Mouse (Mus musculus) liver, embryonic 11.5 days (tissue): ENCODE data around the gene Tmem88. TPM values are rescaled to one million over a fixed set of nuclear protein-coding genes. Genes with fewer than 3 reads are reported as not detected.

Experiments
- polyA plus RNA-seq: library from polyadenylated mRNA; unstranded; fragments of >200 nt; fragmentation: Nextera tagmentation; extraction: Ambion mirVana; gene quantifications from 2 replicates; pipeline ENCODE4 v1.2.1, GENCODE M21; 2014

Tmem88 gene
- polyA plus RNA-seq, 1 experiment from 2014 or later: 26.2 TPM

Other genes with a start within 250 kb of the Tmem88 start
- gene Alox12b, start 241.2 kb downstream of the Tmem88 start, polyA plus RNA-seq: not detected in 2 replicates
- gene Alox8, start 200.4 kb downstream of the Tmem88 start, polyA plus RNA-seq: 0.12 TPM in 1 of 2 replicates, not detected in the other
- 0.04 and 0.05 TPM in 2 replicates for gene Gucy2e, start 161.2 kb downstream of the Tmem88 start, polyA plus RNA-seq
- 14.9 and 17.1 TPM in 2 replicates for gene Cntrob, start 74.5 kb downstream of the Tmem88 start, polyA plus RNA-seq
- gene Trappc1, start 74.3 kb downstream of the Tmem88 start, polyA plus RNA-seq: 114 and 123 TPM in 2 replicates
- 0.42 and 0.52 TPM in 2 replicates for gene Kcnab3, start 72.0 kb downstream of the Tmem88 start, polyA plus RNA-seq
- 4.3 and 5.4 TPM in 2 replicates for gene Rnf227, start 57.8 kb downstream of the Tmem88 start, polyA plus RNA-seq
- 13.8 and 17.1 TPM in 2 replicates for gene Chd3, start 28.8 kb downstream of the Tmem88 start, polyA plus RNA-seq
- 151 and 178 TPM in 2 replicates for gene Naa38, start 2.7 kb downstream of the Tmem88 start, polyA plus RNA-seq
- gene Cyb5d1, start 2.6 kb downstream of the Tmem88 start, polyA plus RNA-seq: 19.7 and 19.9 TPM in 2 replicates
- 15.4 and 17.4 TPM in 2 replicates for gene Kdm6b, start 15.4 kb upstream of the Tmem88 start, polyA plus RNA-seq
- 0.14 and 0.52 TPM in 2 replicates for gene Dnah2, start 150.9 kb upstream of the Tmem88 start, polyA plus RNA-seq
- gene Efnb3, start 162.0 kb upstream of the Tmem88 start, polyA plus RNA-seq: 1.8 and 2.4 TPM in 2 replicates
- gene Wrap53, start 182.0 kb upstream of the Tmem88 start, polyA plus RNA-seq: 33.7 and 39.3 TPM in 2 replicates
- 196 and 198 TPM in 2 replicates for gene Trp53, start 182.1 kb upstream of the Tmem88 start, polyA plus RNA-seq
- 76.2 and 79.5 TPM in 2 replicates for gene Atp1b2, start 207.7 kb upstream of the Tmem88 start, polyA plus RNA-seq
- 42.9 and 43.8 TPM in 2 replicates for gene Shbg, start 219.7 kb upstream of the Tmem88 start, polyA plus RNA-seq
- gene Sat2, start 223.8 kb upstream of the Tmem88 start, polyA plus RNA-seq: 16.7 and 18.0 TPM in 2 replicates
- gene Fxr2, start 234.8 kb upstream of the Tmem88 start, polyA plus RNA-seq: 22.8 and 26.2 TPM in 2 replicates